ENCODE assay signal across 8 mouse cellular contexts in the genomic region with DNA sequence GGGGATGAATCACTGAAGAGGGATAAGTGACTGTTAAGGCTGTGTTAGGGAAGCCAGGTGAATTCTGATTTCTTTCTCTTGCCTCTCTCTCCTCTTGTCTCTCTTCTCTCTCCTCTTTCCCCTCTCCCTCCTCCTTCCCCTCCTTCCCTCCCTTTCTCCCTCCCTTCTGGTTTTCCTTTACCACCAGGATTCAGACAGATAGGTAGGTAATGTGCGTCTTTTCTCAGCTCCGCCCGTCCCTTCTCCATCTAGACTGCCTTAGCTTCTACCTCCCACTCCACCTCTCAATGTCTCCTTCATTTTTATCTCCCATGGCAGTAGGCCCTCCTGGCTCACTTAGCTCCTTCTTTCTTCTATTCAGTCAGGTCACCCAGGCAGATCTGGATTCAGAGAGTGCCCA. TPM values are rescaled to one million over a fixed set of nuclear protein-coding genes. Genes with fewer than 3 reads are reported as not detected.
DNase-seq lines count a peak whose midpoint lies in the region; ATAC-seq and TF ChIP-seq lines count a peak whose summit lies in the region.

No protein-coding gene starts in this region.

- whole genome bisulfite sequencing in lung, embryonic 14.5 days = 34% methylated on average over 3 of the region's 3 CpGs
- 38% methylated on average over 3 of the region's 3 CpGs for WGBS in intestine, postnatal 0 days
- WGBS in neural tube, embryonic 15.5 days = 23% methylated on average over 3 of the region's 3 CpGs

- TF ChIP-seq POLR2A in embryonic fibroblast, embryonic 13.5 days (IDR thresholded peaks at IDR 0.05; ENCODE audit: low read depth, low read length) = no peak

- no peaks in the 10 kb centered on the region for H3K9me3 ChIP-seq in lung, embryonic 14.5 days (ENCODE audit: low read depth, low read length)
- no peaks in the 10 kb centered on the region for H3K9me3 ChIP-seq in intestine, postnatal 0 days (ENCODE audit: control insufficient read depth)
- H3K9me3 ChIP-seq in neural tube, embryonic 15.5 days (replicated peaks) = no peaks in the 10 kb centered on the region

- H3K4me3 ChIP-seq in lung, embryonic 14.5 days (ENCODE audit: low read depth, low read length) = peak overlapping the region; percentile 58
- H3K4me3 ChIP-seq in embryonic fibroblast, embryonic 13.5 days (ENCODE audit: insufficient read depth, low read length) = peak overlapping the region; percentile 81
- peak overlapping the region; percentile 48 for H3K4me3 ChIP-seq in intestine, postnatal 0 days (ENCODE audit: low read depth, low read length)
- H3K4me3 ChIP-seq in neural tube, embryonic 15.5 days (replicated peaks) = peak overlapping the region; percentile 50

- TF ChIP-seq CTCF in lung, embryonic 14.5 days (IDR thresholded peaks at IDR 0.05; ENCODE audit: low read depth) = no peak
- TF ChIP-seq CTCF in embryonic fibroblast, embryonic 13.5 days (IDR thresholded peaks at IDR 0.05; ENCODE audit: borderline replicate concordance, insufficient read depth, low read length) = no peak
- no peak for TF ChIP-seq CTCF in intestine, postnatal 0 days (IDR thresholded peaks at IDR 0.05; ENCODE audit: low read depth)

- H3K27ac ChIP-seq in lung, embryonic 14.5 days (ENCODE audit: low read depth) = no peak overlapping the region
- no peak overlapping the region for H3K27ac ChIP-seq in embryonic fibroblast, embryonic 13.5 days (ENCODE audit: insufficient read depth, low read length)
- H3K27ac ChIP-seq in intestine, postnatal 0 days (ENCODE audit: low read depth, low read length) = no peak overlapping the region
- H3K27ac ChIP-seq in neural tube, embryonic 15.5 days (replicated peaks) = peak overlapping the region; percentile 69

- peak overlapping the region; percentile 99 for H3K4me2 ChIP-seq in lung, embryonic 14.5 days
- H3K4me2 ChIP-seq in intestine, postnatal 0 days (replicated peaks; ENCODE audit: low read depth) = peak overlapping the region; percentile 97
- peak overlapping the region; percentile 98 for H3K4me2 ChIP-seq in neural tube, embryonic 15.5 days

- H3K4me1 ChIP-seq in lung, embryonic 14.5 days (ENCODE audit: insufficient read depth) = peaks cover 25% of the 10 kb centered on the region
- peaks cover 3% of the 10 kb centered on the region; the same call in 1 of the 2 replicates for H3K4me1 ChIP-seq in embryonic fibroblast, embryonic 13.5 days (ENCODE audit: control insufficient read depth, insufficient read depth, low read length)
- peaks cover 4% of the 10 kb centered on the region; the same call in 1 of the 2 replicates for H3K4me1 ChIP-seq in intestine, postnatal 0 days (replicated peaks; ENCODE audit: control insufficient read depth, insufficient read depth, low read length)
- H3K4me1 ChIP-seq in neural tube, embryonic 15.5 days = peaks cover 33% of the 10 kb centered on the region

- no peak for DNase-seq in lung, embryonic 14.5 days
- no peak for DNase-seq in lung, postnatal 14 days
- no peak for DNase-seq in urinary bladder, postnatal 14 days (ENCODE audit: low spot score)
- no peak for DNase-seq in ovary, postnatal 10 days (ENCODE audit: low spot score)
- no peak for DNase-seq in testis, postnatal 14 days (ENCODE audit: low spot score)

- H3K27me3 ChIP-seq in lung, embryonic 14.5 days (ENCODE audit: insufficient read depth, low read length) = no peaks in the 10 kb centered on the region
- H3K27me3 ChIP-seq in intestine, postnatal 0 days (replicated peaks; ENCODE audit: control insufficient read depth, insufficient read depth, low read length) = no peaks in the 10 kb centered on the region
- H3K27me3 ChIP-seq in neural tube, embryonic 15.5 days (replicated peaks) = peaks cover 38% of the 10 kb centered on the region

- peak overlapping the region; percentile 63 for H3K9ac ChIP-seq in lung, embryonic 14.5 days
- H3K9ac ChIP-seq in intestine, postnatal 0 days (ENCODE audit: low read depth, low read length) = peak overlapping the region; percentile 57; the same call in 1 of the 2 replicates
- peak overlapping the region; percentile 49 for H3K9ac ChIP-seq in neural tube, embryonic 15.5 days (replicated peaks)

- no peaks in the 10 kb centered on the region for H3K36me3 ChIP-seq in lung, embryonic 14.5 days (ENCODE audit: insufficient read depth)
- no peaks in the 10 kb centered on the region for H3K36me3 ChIP-seq in intestine, postnatal 0 days (ENCODE audit: control insufficient read depth, insufficient read depth)
- H3K36me3 ChIP-seq in neural tube, embryonic 15.5 days = no peaks in the 10 kb centered on the region

- no peak for ATAC-seq in lung, embryonic 14.5 days (ENCODE audit: insufficient read depth)
- no peak for ATAC-seq in intestine, postnatal 0 days
- ATAC-seq in neural tube, embryonic 15.5 days (ENCODE audit: low FRiP score) = no peak

RNA-seq across cellular contexts. Expression of gene Inka2, which starts 1.2 kb away (rescaled TPM):
- 1.2 and 1.6 TPM in 2 replicates for polyA plus RNA-seq in lung, embryonic 14.5 days (2014; fragmentation: Nextera tagmentation; extraction: Ambion mirVana)
- polyA plus RNA-seq in embryonic fibroblast, embryonic 13.5 days (2011; ENCODE audit: insufficient read length, low read depth, missing spikeins) = 11.2 and 14.5 TPM in 2 replicates
- 1.5 and 2.3 TPM in 2 replicates for polyA plus RNA-seq in intestine, postnatal 0 days (2015; fragmentation: Nextera tagmentation; extraction: Ambion mirVana)
- 7.3 and 9.2 TPM in 2 replicates for polyA plus RNA-seq in neural tube, embryonic 15.5 days (2015; fragmentation: Nextera tagmentation; extraction: Ambion mirVana)

RNA-seq across cellular contexts. Expression of gene Ddx20, which starts 18.2 kb away (rescaled TPM):
- polyA plus RNA-seq in lung, embryonic 14.5 days (2014; fragmentation: Nextera tagmentation; extraction: Ambion mirVana) = 45.0 and 48.2 TPM in 2 replicates
- 15.6 and 19.6 TPM in 2 replicates for polyA plus RNA-seq in embryonic fibroblast, embryonic 13.5 days (2011; ENCODE audit: insufficient read length, low read depth, missing spikeins)
- polyA plus RNA-seq in intestine, postnatal 0 days (2015; fragmentation: Nextera tagmentation; extraction: Ambion mirVana) = 11.4 and 12.8 TPM in 2 replicates
- 22.0 and 24.1 TPM in 2 replicates for polyA plus RNA-seq in neural tube, embryonic 15.5 days (2015; fragmentation: Nextera tagmentation; extraction: Ambion mirVana)
